Mouse (Mus musculus) bone marrow, adult 2 months (tissue): Measurements from ENCODE around the gene Cryba4.

ENCODE experiments used
- CTCF ChIP-seq: fragments of 200-500 bp; IDR thresholded peaks from 2 replicates; pipeline ENCODE4 v1.5.1; 2011; ENCODE audit warnings: low read length, control low read depth; ENCODE audit not compliant: control insufficient read depth, insufficient read depth
- POLR2A ChIP-seq: fragments of 200-500 bp; IDR thresholded peaks from 2 replicates; pipeline ENCODE4 v1.6.1; 2011; ENCODE audit warnings: low read depth, mild to moderate bottlenecking, control low read depth, low read length, borderline replicate concordance; ENCODE audit not compliant: control insufficient read depth

DNA sequence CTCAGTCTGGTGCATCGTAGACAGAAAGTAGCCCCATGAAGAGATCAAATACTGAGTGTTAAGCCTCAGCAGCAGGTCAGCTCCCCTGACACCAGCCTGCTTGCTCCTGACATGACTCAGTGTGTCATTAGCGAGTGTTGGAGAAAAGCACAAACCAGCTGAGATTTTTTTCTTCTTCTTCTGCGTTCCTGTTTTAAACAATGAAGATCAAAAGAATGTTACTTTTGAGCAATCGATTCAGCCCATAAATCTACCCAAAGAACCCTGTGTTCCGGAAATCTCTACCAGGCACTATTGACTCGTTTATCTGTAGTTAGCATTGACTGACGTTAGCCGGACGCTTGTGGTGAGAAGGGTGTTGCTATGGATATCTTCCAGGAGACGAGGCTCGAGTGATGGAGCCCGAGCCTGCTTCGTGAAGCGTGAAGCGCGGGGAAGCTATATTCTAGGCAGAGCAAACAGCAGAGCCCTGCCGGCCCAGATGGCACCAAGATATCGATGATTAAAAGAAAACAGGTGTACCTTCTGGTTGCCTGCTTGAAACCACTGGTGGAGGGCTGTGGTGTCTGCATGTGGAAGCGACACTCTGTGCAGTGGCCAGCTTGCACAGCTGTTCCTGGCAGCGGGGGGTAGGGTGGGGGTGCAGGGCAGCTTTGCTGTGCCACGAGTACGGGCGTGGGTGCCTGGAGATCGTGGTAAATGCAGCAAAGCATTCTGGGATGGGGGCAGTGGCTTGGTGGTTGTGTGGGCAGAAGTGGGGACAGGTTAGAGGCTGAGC lies 18.6 kb upstream of the Cryba4 start:
- TF ChIP-seq CTCF (no peak), POLR2A (no peak)
